Mouse (Mus musculus): ENCODE data around the gene Kdm6b.

DNA sequence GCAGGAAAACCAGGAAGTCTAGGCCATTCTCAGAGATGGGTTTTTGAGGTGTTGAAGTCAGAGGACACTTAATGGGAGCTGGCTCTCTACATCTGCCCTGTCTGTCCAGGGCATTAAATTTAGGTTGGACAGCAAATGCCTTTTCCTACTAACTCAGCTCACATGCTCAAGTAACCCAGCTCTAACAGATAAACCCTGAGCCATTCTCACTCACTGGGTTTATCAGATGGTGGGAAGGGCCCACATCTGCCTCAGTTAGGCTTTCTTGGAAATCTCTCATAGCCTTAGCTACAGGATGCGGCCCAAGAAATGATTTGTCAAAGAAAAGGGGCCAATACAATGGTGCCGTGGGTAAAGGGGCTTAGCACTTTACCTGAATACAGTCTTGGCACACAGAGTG lies 12.8 kb upstream of the Kdm6b start:
- TF ChIP-seq CTCF (IDR thresholded peaks at IDR 0.05; ENCODE audit: borderline replicate concordance, insufficient read depth, low read depth, low read length) (no peak), POLR2A (IDR thresholded peaks at IDR 0.05; ENCODE audit: borderline replicate concordance, insufficient read depth, low read length) (no peak)

All from cerebellum, adult 2 months (tissue).